Mouse (Mus musculus) hindbrain, embryonic 16.5 days (tissue): ENCODE data around the gene Ctc1. TPM values are rescaled to one million over a fixed set of nuclear protein-coding genes. Genes with fewer than 3 reads are reported as not detected.

Source experiments
- ATAC-seq: fragments of 200-750 bp; cut with Nextera tagmentation; 2 replicates; pipeline ENCODE4 v1.8.0; 2017; ENCODE audit warnings: moderate TSS enrichment, moderate library complexity
- H3K27ac ChIP-seq: fragments of 300-500 bp; sonication (generic); 2 replicates; pipeline ENCODE4 v1.5.1; 2014; ENCODE audit warnings: low read depth, mild to moderate bottlenecking, control low read depth, low read length, moderate library complexity
- H3K27me3 ChIP-seq: fragments of 300-500 bp; sonication (generic); replicated peaks from 2 replicates; pipeline ENCODE4 v1.6.1; 2014; ENCODE audit warnings: low read length; ENCODE audit not compliant: control insufficient read depth, insufficient read depth
- H3K36me3 ChIP-seq: fragments of 300-500 bp; sonication (generic); 2 replicates; pipeline ENCODE4 v1.6.1; 2014; ENCODE audit warnings: mild to moderate bottlenecking, low read length, moderate library complexity, mixed read lengths; ENCODE audit not compliant: control insufficient read depth, insufficient read depth
- H3K4me1 ChIP-seq: fragments of 300-500 bp; sonication (generic); 2 replicates; pipeline ENCODE4 v1.6.1; 2014; ENCODE audit warnings: low read depth, low read length; ENCODE audit not compliant: control insufficient read depth, insufficient read depth
- H3K4me2 ChIP-seq: fragments of 300-500 bp; sonication (generic); 2 replicates; pipeline ENCODE4 v1.6.1; 2014; ENCODE audit warnings: mild to moderate bottlenecking, low read length, control low read depth, moderate library complexity
- H3K4me3 ChIP-seq: fragments of 300-500 bp; sonication (generic); 2 replicates; pipeline ENCODE4 v1.5.1; 2014; ENCODE audit warnings: mild to moderate bottlenecking, low read length, control low read depth, moderate library complexity
- H3K9ac ChIP-seq: fragments of 300-500 bp; sonication (generic); 2 replicates; pipeline ENCODE4 v1.6.1; 2014; ENCODE audit warnings: low read depth, mild to moderate bottlenecking, control low read depth, low read length, moderate library complexity
- H3K9me3 ChIP-seq: fragments of 300-500 bp; sonication (generic); 2 replicates; pipeline ENCODE4 v1.6.1; 2014; ENCODE audit warnings: mild to moderate bottlenecking, low read length, moderate library complexity; ENCODE audit not compliant: control insufficient read depth
- WGBS: fragments of 180-500 bp; shearing (Covaris S2); extraction: QIAGEN DNeasy Blood & Tissue Kit; methylation state at CpG from one replicate; pipeline ENCODE4 v1.1.7; 2014; 5-methylcytosine and 5-hydroxymethylcytosine counted together
- polyA plus RNA-seq: library from polyadenylated mRNA; unstranded; fragments of >200 nt; fragmentation: Nextera tagmentation; extraction: Ambion mirVana; gene quantifications from 2 replicates; pipeline ENCODE4 v1.2.1, GENCODE M21; 2015

The Ctc1 gene
- polyA plus RNA-seq, 1 experiment from 2014 or later, result 62.9 TPM

- Histone ChIP-seq H3K9me3 (no peaks in the 10 kb centered on the region), H3K9ac (peak overlapping the region; percentile 90), H3K4me3 (peak overlapping the region; percentile 82), H3K27ac (peak overlapping the region; percentile 96; the same call in 1 of the 2 replicates), H3K36me3 (no peaks in the 10 kb centered on the region), H3K4me2 (peak overlapping the region; percentile 74), H3K4me1 (peaks cover 25% of the 10 kb centered on the region), H3K27me3 (no peaks in the 10 kb centered on the region)
- no peak for ATAC-seq
- WGBS, result 9% methylated on average over 17 of the region's 17 CpGs
These were observed 45.7 kb downstream of the Ctc1 start for GRCm38 (mm10) chr11:69061255-69061912.

GRCm38 (mm10) chr11:69062194-69062760 is 46.6 kb downstream of the Ctc1 start:
- Histone ChIP-seq H3K4me1 (peaks cover 33% of the 10 kb centered on the region), H3K27ac (peak overlapping the region; percentile 66), H3K9me3 (no peaks in the 10 kb centered on the region), H3K4me3 (peak overlapping the region; percentile 76), H3K27me3 (no peaks in the 10 kb centered on the region), H3K9ac (peak overlapping the region; percentile 35; the same call in 1 of the 2 replicates), H3K36me3 (no peaks in the 10 kb centered on the region), H3K4me2 (peak overlapping the region; percentile 74)
- no peak for ATAC-seq
- WGBS, result 1% methylated on average over 17 of the region's 17 CpGs

GRCm38 (mm10) chr11:69062761-69063224 is 47.1 kb downstream of the Ctc1 start:
- Histone ChIP-seq H3K27ac (peak overlapping the region; percentile 51), H3K4me1 (peaks cover 33% of the 10 kb centered on the region), H3K9ac (peak overlapping the region; percentile 19; the same call in 1 of the 2 replicates), H3K4me3 (peak overlapping the region; percentile 76), H3K36me3 (no peaks in the 10 kb centered on the region), H3K9me3 (no peaks in the 10 kb centered on the region), H3K27me3 (no peaks in the 10 kb centered on the region), H3K4me2 (peak overlapping the region; percentile 74)
- ATAC-seq, result peak; percentile 69
- WGBS, result 0% methylated on average over 19 of the region's 19 CpGs

GRCm38 (mm10) chr11:69063413-69064201 is 47.9 kb downstream of the Ctc1 start:
- ATAC-seq, result peak; percentile 11; the same call in 1 of the 2 replicates

GRCm38 (mm10) chr11:69064259-69065133 is 48.8 kb downstream of the Ctc1 start:
- WGBS, result 50% methylated on average over 9 of the region's 9 CpGs
- H3K36me3 ChIP-seq, result no peaks in the 10 kb centered on the region
- no peaks in the 10 kb centered on the region for H3K9me3 ChIP-seq
- peak overlapping the region; percentile 76 for H3K4me3 ChIP-seq
- no peak for ATAC-seq
- H3K4me2 ChIP-seq, result peak overlapping the region; percentile 74
- no peaks in the 10 kb centered on the region for H3K27me3 ChIP-seq
- H3K4me1 ChIP-seq, result peaks cover 30% of the 10 kb centered on the region
- no peak overlapping the region; the same call in 1 of the 2 replicates for H3K27ac ChIP-seq
- H3K9ac ChIP-seq, result peak overlapping the region; percentile 70

More at GRCm38 (mm10) chr11:69063413-69064201, 47.9 kb downstream of the Ctc1 start:
- peaks cover 30% of the 10 kb centered on the region for H3K4me1 ChIP-seq
- H3K4me2 ChIP-seq, result peak overlapping the region; percentile 74
- no peaks in the 10 kb centered on the region for H3K36me3 ChIP-seq
- H3K4me3 ChIP-seq, result peak overlapping the region; percentile 76
- peak overlapping the region; percentile 73 for H3K27ac ChIP-seq
- no peaks in the 10 kb centered on the region for H3K27me3 ChIP-seq
- H3K9me3 ChIP-seq, result no peaks in the 10 kb centered on the region
- under 1% methylated on average over 31 of the region's 31 CpGs for WGBS
- peak overlapping the region; percentile 70 for H3K9ac ChIP-seq

- Histone ChIP-seq H3K27me3 (no peaks in the 10 kb centered on the region), H3K9me3 (no peaks in the 10 kb centered on the region), H3K9ac (no peak overlapping the region; the same call in 1 of the 2 replicates), H3K4me1 (peaks cover 34% of the 10 kb centered on the region), H3K4me2 (peak overlapping the region; percentile 90), H3K27ac (no peak overlapping the region), H3K36me3 (no peaks in the 10 kb centered on the region), H3K4me3 (no peak overlapping the region; the same call in 1 of the 2 replicates)
- ATAC-seq, result no peak
- WGBS, result 62% methylated on average over 3 of the region's 3 CpGs
These were observed 49.7 kb downstream of the Ctc1 start for GRCm38 (mm10) chr11:69065394-69065925.

- Histone ChIP-seq H3K9ac (peak overlapping the region; percentile 63), H3K4me1 (peaks cover 29% of the 10 kb centered on the region), H3K4me2 (peak overlapping the region; percentile 90), H3K36me3 (no peaks in the 10 kb centered on the region), H3K9me3 (no peaks in the 10 kb centered on the region), H3K27ac (peak overlapping the region; percentile 56; the same call in 1 of the 2 replicates), H3K27me3 (no peaks in the 10 kb centered on the region), H3K4me3 (peak overlapping the region; percentile 45)
- WGBS, result under 1% methylated on average over 25 of the region's 29 CpGs
- no peak for ATAC-seq
These were observed 50.6 kb downstream of the Ctc1 start for GRCm38 (mm10) chr11:69066163-69066861.

GRCm38 (mm10) chr11:69066956-69067355 is 51.2 kb downstream of the Ctc1 start:
- Histone ChIP-seq H3K9ac (peak overlapping the region; percentile 63), H3K4me1 (peaks cover 28% of the 10 kb centered on the region), H3K4me2 (peak overlapping the region; percentile 90), H3K36me3 (no peaks in the 10 kb centered on the region), H3K27ac (peak overlapping the region; percentile 56; the same call in 1 of the 2 replicates), H3K27me3 (no peaks in the 10 kb centered on the region), H3K4me3 (peak overlapping the region; percentile 45), H3K9me3 (no peaks in the 10 kb centered on the region)
- no peak for ATAC-seq
- WGBS, result 10% methylated on average over 8 of the region's 8 CpGs
